Mouse (Mus musculus): ENCODE data around the gene P2ry10b.
A peak's percentile ranks its signal among the peaks of the same experiment; 100 is the strongest.

Gene P2ry10b

DNA sequence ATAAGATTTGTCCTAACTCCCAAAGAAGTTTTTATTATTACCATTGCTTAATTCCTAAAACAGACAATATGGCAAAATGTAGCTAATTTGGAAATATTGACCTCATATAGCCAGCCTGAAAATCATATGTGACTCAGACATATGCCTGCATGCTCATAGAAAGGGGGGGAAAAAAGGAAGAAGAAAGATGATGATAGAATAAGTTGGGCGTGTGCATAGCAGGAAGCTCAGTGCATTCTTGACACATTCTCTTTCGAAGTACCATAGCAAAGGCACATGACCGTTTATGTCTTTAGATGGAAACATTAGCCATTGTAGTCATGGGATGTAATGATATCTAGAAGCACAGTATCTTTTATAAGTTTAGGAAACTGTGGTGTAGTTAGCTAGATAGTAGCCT lies at the start of gene P2ry10b:
TSS of gene P2ry10b (plus strand) at position 247 of the 400 bp plus-strand sequence.
- DNase-seq (ENCODE audit: low spot score): no peak

DNA sequence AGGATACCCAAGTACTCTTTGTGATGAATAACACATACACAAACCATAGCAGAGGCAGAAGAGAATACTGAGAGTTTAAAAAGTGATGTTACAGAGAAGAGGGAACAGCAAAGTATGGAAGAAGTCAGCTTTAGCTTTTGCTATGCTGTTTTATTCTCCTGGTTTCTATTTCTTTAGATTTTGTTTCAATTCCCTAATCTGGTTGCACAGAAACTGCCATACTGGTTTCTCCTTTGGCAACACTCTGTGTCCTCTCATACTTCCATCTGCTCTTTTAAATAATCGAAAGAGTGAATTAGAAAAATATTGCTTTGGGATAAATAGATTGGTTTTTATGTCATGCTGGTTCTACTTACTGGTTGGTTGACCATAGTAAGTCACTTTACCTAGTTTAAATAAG lies 32.4 kb upstream of the P2ry10b start:
- no peak for DNase-seq (ENCODE audit: low spot score)

DNA sequence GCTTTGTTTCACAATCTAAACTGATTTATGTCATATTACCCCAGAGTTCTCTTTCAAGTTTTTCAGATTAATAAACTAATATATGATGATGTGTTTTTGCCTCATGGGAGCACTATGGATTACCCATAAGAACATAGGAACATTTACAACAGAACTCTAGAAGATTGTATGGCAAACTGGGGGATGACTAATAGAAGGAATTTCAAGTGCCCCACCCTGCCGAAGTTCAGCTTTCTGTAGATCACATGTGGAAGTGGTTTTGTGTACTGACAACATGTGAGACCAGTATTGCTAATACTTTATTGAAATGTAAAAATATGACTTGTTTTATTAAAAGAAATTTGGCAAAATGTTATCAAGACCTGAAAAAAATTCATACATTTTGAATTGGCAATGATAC lies 31.7 kb upstream of the P2ry10b start:
- no peak for DNase-seq (ENCODE audit: low spot score)

DNA sequence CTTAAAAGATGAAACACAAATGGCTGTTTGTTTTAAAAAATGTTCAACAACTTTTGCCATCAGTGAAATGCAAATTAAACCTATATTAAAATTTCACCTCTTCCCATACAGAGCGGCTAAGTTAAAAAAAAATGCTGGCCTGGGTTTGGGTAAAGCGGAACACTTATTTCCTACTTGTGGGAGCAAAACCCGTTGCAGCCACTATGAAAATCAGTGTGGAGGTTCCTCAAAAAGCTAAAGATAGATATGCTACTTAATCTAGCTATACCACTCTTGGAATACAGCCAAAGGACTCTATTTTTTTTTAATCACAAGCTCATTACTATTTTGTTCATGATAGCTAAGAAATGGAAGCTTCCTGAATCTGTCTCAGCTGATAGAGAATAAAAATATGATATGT lies 5.5 kb upstream of the P2ry10b start:
- DNase-seq (ENCODE audit: low spot score): no peak

DNA sequence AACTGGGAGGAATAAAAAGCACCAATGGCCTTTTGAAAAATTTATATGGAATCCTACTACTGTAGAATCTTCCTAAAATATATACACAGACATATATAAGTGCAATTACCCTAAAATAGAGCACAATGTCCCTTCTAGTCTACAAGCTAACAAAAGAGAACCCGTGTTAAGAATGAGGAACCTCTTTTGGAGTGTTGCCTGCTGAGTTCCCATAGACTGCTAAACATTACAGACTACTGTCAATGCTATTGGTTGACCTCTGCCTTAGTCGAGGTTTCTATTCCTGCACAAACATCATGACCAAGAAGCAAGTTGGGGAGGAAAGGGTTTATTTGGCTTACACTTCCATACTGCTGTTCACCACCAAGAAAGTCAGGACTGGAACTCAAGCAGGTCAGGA lies 4.8 kb upstream of the P2ry10b start:
- DNase-seq (ENCODE audit: low spot score): no peak

DNA sequence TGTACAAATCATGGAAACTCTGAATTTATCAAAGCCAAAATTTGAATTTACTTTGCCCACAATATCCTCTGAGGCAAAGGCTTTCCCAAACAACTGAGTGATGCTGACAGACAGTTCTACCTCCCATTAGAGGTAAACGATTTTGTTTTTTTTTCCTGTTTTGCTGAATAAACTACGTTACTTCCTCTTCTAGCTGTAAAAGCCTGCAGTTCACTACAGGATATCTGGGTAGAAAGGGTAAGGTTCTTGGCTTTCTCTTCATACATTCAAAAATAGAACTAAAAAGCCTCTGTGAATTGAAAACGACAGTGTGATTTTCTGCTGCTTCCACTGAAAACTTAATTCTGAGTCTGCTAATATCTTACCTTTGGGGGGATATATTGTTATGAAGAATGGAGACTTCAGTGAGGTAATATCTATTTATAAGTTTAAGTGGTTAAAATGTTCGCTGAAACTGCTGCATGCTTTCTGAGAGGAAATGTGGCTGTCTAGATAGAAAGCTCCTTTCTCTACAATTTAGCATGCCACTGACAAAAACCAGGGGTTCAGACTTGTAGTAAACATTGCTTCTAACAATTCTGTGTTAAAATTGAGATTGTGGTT lies 765 bp downstream of the P2ry10b start:
- DNase-seq (ENCODE audit: low spot score): no peak

DNA sequence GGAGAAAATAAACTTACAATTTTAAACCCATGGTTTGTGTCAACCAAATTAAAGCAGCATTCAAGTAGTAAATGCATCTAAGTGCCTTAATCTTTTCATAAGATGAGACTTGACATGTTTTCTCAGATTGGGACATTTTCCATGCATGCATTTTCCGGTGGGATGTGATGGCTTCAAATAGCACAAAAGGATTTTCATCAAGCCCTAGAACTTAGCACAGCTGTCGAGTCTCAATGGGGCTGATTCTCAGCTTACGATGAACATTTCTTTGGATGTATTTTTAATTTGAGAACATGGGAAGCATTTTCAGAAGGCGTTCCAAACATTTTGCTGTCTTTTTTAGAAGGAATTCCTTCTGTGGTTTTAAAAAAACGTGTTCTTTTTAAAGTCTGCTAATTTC lies 1.3 kb downstream of the P2ry10b start:
- no peak for DNase-seq (ENCODE audit: low spot score)

DNA sequence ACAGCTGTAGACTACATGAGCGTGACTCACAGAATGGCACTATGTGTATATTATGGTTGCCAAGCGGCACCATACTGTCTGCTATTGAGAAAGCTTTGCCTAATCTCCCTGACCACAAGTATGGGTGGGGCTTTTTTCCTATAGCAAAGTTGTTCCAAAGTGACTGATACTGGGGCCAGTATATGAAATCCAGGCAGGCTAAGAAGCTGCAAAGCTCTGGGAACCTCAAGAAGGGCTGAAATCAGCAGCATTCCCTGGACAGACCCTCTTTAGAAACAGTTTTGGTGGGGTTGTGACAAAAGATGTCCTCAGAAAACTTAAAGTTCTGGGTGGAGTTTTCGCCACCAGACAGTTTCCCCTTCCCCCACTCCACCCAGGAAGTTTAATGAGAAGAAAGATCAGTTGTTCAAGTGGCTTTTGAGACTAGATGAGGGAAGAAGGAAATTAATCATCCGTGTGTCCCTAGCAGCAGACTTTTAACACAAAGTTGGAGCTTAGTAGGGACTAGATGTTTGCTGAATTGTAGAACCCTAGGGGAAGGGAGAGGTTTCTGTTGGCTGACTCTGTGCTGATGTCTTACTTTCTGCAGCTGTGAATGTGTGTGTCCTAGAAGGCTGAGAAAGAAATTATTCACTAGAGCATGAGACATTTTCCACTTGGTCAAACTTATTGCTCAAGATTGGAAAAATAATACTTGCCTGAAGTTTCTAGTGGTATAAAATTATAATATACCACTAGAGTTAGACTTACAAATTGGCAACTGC lies 2.2 kb downstream of the P2ry10b start:
- no peak for DNase-seq (ENCODE audit: low spot score)

DNA sequence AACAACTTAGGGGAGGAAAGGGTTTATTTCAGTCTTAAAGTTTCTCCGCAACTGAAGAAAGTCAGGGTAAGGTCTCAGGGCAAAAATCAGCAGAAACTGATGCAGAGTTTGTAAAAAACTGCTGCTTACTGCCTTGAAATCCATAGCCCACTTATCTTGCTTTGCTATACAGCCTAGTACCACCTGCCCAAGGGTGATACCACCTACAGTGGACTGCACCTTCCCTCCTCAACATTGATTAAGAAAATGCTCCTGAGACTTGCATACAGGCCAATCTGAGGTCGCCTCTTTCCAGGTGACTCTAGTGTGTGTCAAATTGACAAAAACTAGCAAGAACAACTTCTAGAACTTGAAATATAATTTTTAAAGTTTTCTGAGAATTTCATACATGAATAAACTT lies 7.3 kb downstream of the P2ry10b start:
- DNase-seq (ENCODE audit: low spot score): no peak

DNA sequence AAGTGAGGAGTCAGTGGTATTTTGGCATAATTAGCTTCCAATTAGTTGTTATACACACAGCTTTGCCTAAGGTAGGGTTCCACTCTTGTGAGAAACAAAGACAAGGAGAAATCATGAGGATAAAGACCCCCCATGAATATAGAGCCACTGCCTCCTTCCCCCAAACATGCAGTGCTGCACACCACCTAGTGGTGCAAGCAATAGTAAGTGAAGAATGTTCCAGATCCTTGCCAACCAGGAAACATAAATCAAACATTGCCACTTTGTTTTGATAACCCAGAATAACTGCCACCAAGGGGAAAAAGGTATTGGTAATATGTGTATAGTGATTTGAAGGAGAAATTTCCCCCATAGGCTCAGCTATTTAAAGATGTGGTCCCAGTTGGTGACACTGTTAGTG lies 11.8 kb downstream of the P2ry10b start:
- DNase-seq (ENCODE audit: low spot score): no peak

DNA sequence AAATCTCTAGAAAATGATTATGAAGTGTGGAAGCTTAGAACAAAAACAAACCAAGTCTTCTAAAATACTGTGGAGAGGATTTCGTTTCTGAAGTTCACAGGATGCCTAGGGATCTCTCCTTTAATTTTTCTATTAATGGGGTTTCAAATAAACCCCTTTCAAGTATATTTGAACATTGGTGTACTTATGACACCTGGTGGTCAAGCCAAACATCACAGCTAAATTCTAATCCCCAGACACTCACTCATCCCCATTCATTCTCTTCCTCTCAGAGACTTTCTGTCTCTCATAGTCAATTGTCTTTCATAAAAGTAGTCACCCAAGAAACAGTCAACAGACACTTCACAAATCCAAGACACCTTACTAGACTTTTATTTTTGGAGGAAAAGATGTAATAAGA lies 19.6 kb downstream of the P2ry10b start:
- peak; percentile 3 for DNase-seq (ENCODE audit: low spot score)

DNA sequence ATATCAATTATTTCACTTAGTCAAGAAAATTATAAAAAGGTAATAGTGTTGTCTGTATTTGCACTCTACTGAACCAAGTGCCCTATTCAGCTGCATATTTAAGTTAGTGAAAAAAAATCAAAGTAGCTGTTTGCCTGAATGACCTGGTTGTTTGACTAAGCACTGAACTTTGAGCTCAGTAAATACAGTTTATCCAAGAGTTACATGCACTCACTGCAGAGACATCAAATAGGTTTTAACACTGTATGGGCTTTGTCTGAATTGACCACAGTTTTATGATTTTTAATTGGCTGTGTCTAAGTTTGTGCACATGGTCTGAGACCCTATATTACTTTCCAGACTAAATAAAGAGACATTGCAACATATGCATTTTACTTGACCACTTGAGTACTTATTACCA lies 20.4 kb downstream of the P2ry10b start:
- DNase-seq (ENCODE audit: low spot score): no peak

DNA sequence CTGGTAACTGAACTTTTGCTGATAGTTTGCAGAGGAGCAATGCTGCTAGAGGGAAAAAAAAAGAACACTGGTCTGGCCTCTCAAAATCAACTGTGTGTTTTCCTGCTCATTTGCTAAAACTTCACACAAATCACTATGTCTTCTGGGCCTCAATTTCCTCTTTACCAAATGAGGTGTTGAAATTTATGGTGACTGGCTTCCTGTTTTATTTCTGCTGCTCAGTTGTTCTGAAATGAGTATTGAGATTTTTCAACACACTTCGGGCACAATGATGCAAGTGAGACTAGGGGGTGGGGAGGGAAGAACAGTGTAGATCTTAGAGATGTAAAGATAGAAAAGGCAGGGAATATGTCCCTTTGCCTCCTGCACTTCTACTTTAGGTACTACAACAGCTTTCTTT lies 30.0 kb downstream of the P2ry10b start:
- no peak for DNase-seq (ENCODE audit: low spot score)

DNA sequence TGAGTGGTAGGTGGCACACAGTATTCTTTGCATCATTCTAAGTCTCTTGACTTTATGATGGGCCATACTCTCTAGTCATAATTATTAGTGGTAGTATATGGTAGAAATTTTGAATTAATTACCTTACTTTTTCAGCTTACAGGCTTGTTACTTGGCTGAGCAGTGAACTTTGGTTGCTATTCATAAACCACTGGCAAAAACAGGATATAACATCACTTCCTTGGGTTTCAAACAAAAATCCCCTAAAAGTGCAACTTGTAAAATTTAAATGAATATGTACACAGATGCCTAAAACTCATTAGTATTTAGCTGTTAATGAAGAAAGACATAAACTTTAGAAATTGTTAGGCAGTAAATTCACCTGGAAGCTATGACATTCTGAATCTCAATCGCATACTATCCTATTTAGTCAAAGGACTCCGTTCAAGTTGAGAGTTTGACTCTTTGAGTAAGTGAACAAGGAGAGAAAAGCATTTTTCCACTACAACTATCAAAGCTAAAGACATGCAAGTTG lies 68.9 kb downstream of the P2ry10b start:
- DNase-seq (ENCODE audit: low spot score): no peak

Data from urinary bladder, postnatal 14 days (tissue).